Comparison of ENCODE assay signal across 14 mouse cellular contexts in genomic region chr3:29539211-29539610, GRCm38 (mm10).
DNase-seq lines count a peak whose midpoint lies in the region; ATAC-seq lines count a peak whose summit lies in the region.
"Had no signal": no experiment of that assay in that cellular context is flagged by ENCODE, and none has a peak within 500 bp of the region (broad histone marks: within the 10 kb centered on the region; RNA-seq: fewer than 3 reads in every experiment).

No protein-coding gene starts in this region.

- 30% methylated on average over 2 of the region's 2 CpGs for WGBS in liver, embryonic 16.5 days (ENCODE audit: insufficient replicate concordance)

- no peaks in the 10 kb centered on the region for H3K4me1 ChIP-seq in liver, embryonic 16.5 days (ENCODE audit: control insufficient read depth, low read depth, low read length)
- H3K4me1 ChIP-seq: liver, embryonic 13.5 days had no signal

- no peaks in the 10 kb centered on the region for H3K36me3 ChIP-seq in liver, embryonic 16.5 days (ENCODE audit: control insufficient read depth, insufficient read depth)
- H3K36me3 ChIP-seq: G1E; liver, embryonic 13.5 days had no signal

- no peak overlapping the region for H3K4me3 ChIP-seq in liver, embryonic 16.5 days (ENCODE audit: low read depth, low read length)
- H3K4me3 ChIP-seq: liver, embryonic 13.5 days had no signal

- peak; percentile 58; the same call in 1 of the 2 replicates for ATAC-seq in liver, embryonic 16.5 days (ENCODE audit: low read depth)

- no peaks in the 10 kb centered on the region for H3K9me3 ChIP-seq in liver, embryonic 16.5 days (replicated peaks; ENCODE audit: control insufficient read depth, low read length)
- H3K9me3 ChIP-seq: G1E; liver, embryonic 13.5 days had no signal

- H3K4me2 ChIP-seq in liver, embryonic 16.5 days (ENCODE audit: low read depth, low read length), result no peak overlapping the region
- H3K4me2 ChIP-seq: liver, embryonic 13.5 days had no signal

- no peak overlapping the region for H3K27ac ChIP-seq in liver, embryonic 16.5 days (ENCODE audit: low read length)
- H3K27ac ChIP-seq: liver, embryonic 13.5 days had no signal

- DNase-seq in heart, adult 8-10 months (ENCODE audit: low spot score), result peak; percentile 7
- no peak for DNase-seq in heart, postnatal 4 days
- peak; percentile 1 for DNase-seq in 416B (ENCODE audit: low read depth)
- DNase-seq in kidney, adult 8-10 months, result peak; percentile 13 to 37
- DNase-seq in thymus, postnatal 4 days, result no peak
- DNase-seq in spleen, postnatal 36 days (ENCODE audit: low spot score in 2 of 2), result no peak
- DNase-seq: cerebellum, adult 8-10 months; embryo, embryonic 11 days; gastrocnemius, postnatal 14 days; liver, embryonic 13.5 days; retina, postnatal 1 day; spleen, adult 18-20 months had no signal

- no peak overlapping the region for H3K9ac ChIP-seq in liver, embryonic 16.5 days (ENCODE audit: low read depth, low read length)
- H3K9ac ChIP-seq: liver, embryonic 13.5 days had no signal

- no peaks in the 10 kb centered on the region for H3K27me3 ChIP-seq in liver, embryonic 16.5 days (ENCODE audit: control insufficient read depth, insufficient read depth, low read depth, low read length)
- H3K27me3 ChIP-seq: liver, embryonic 13.5 days had no signal

Comparison
In these comparisons a context has a peak if more than half of its experiments do, and no peak if none do; other contexts are left out.
1. DNase-seq: peak in heart, adult 8-10 months (single experiment), 416B (single experiment) and kidney, adult 8-10 months (2 of 2); none in heart, postnatal 4 days (single experiment), thymus, postnatal 4 days (single experiment) and spleen, postnatal 36 days (0 of 2).